Mouse (Mus musculus) CH12.LX (cell line): ENCODE results near the gene Sgsh. TPM values are rescaled to one million over a fixed set of nuclear protein-coding genes. Genes with fewer than 3 reads are reported as not detected.

ENCODE experiments used
- DNase-seq: peaks from one replicate; pipeline ENCODE4 v3.0.0-alpha.2; 2013; ENCODE audit errors: extremely low read depth
- H3K27ac ChIP-seq: 2 replicates; pipeline ENCODE4 v1.5.1; 2012; ENCODE audit warnings: low read depth, mild to moderate bottlenecking, control low read depth, moderate library complexity; ENCODE audit not compliant: insufficient read depth
- H3K27me3 ChIP-seq: replicated peaks from 2 replicates; pipeline ENCODE3; 2012; ENCODE audit warnings: inconsistent platforms
- H3K36me3 ChIP-seq, 2 experiments: replicated peaks in 1 of 2; 2 replicates each; pipeline versions ENCODE3 to v1.6.1; 2012; ENCODE audit warnings: inconsistent platforms in 1 of 2, low read length in 1 of 2, mild to moderate bottlenecking in 1 of 2, mixed read lengths in 1 of 2, moderate library complexity in 1 of 2; ENCODE audit not compliant: control insufficient read depth in 1 of 2, insufficient read depth in 1 of 2
- H3K4me1 ChIP-seq, 2 experiments: 2 replicates each; pipeline ENCODE4 v1.6.1; 2012; ENCODE audit warnings: inconsistent platforms in 1 of 2, moderate library complexity in 1 of 2; ENCODE audit not compliant: insufficient read depth in 2 of 2, control insufficient read depth in 1 of 2
- H3K4me2 ChIP-seq: 2 replicates; pipeline ENCODE4 v1.6.1; 2012; ENCODE audit warnings: low read depth, mild to moderate bottlenecking, control low read depth; ENCODE audit not compliant: poor library complexity, insufficient read depth, severe bottlenecking
- H3K4me3 ChIP-seq, 3 experiments: fragments of 150-350 bp in 1 of 3; sonication (generic) in 1 of 3; replicated peaks in 1 of 3; 2 replicates each; pipeline versions ENCODE3 to v1.5.1; 2011 to 2012; ENCODE audit warnings: low read depth in 2 of 3, low read length in 2 of 3, mild to moderate bottlenecking in 2 of 3, moderate library complexity in 2 of 3, control low read depth in 1 of 3, improper control_type of control experiment in 1 of 3, inconsistent platforms in 1 of 3, mixed read lengths in 1 of 3; ENCODE audit not compliant: poor library complexity in 1 of 3
- H3K79me2 ChIP-seq: replicated peaks from 2 replicates; pipeline ENCODE4 v1.6.1; 2012; ENCODE audit warnings: mild to moderate bottlenecking, moderate library complexity; ENCODE audit not compliant: control insufficient read depth, poor library complexity, insufficient read depth, severe bottlenecking; ENCODE audit errors: extremely low read depth
- H3K9ac ChIP-seq: 2 replicates; pipeline ENCODE4 v1.6.1; 2012; ENCODE audit warnings: low read depth, mild to moderate bottlenecking, control low read depth, moderate library complexity; ENCODE audit not compliant: insufficient read depth
- H3K9me3 ChIP-seq: replicated peaks from 2 replicates; pipeline ENCODE3; 2012; ENCODE audit warnings: low read length, inconsistent platforms, mixed read lengths
- BHLHE40 ChIP-seq: IDR thresholded peaks from 2 replicates; pipeline ENCODE4 v1.6.1; 2011; ENCODE audit warnings: mild to moderate bottlenecking, low read depth, low read length, improper control_type of control experiment
- CHD1 ChIP-seq: IDR thresholded peaks from 2 replicates; pipeline ENCODE4 v1.6.1; 2012; ENCODE audit warnings: low read depth, low read length, improper control_type of control experiment, inconsistent platforms
- CHD2 ChIP-seq: IDR thresholded peaks from 2 replicates; pipeline ENCODE4 v1.6.1; 2011; ENCODE audit warnings: low read length, improper control_type of control experiment
- CTCF ChIP-seq, 2 experiments: IDR thresholded peaks in 1 of 2; conservative IDR thresholded peaks in 1 of 2; 2 replicates each; pipeline ENCODE4 v1.5.1; 2011 to 2012; ENCODE audit warnings: low read depth in 2 of 2, low read length in 2 of 2, improper control_type of control experiment in 1 of 2, inconsistent platforms in 1 of 2, mild to moderate bottlenecking in 1 of 2, moderate library complexity in 1 of 2
- ELF1 ChIP-seq: IDR thresholded peaks from 2 replicates; pipeline ENCODE4 v1.6.1; 2014; ENCODE audit warnings: low read depth, mild to moderate bottlenecking, inconsistent platforms, low read length, improper control_type of control experiment
- GABPA ChIP-seq: IDR thresholded peaks from 2 replicates; pipeline ENCODE4 v1.6.1; 2012; ENCODE audit warnings: low read depth, low read length, improper control_type of control experiment, inconsistent platforms; ENCODE audit not compliant: insufficient replicate concordance
- IRF4 ChIP-seq: IDR thresholded peaks from 2 replicates; pipeline ENCODE4 v1.6.1; 2014; ENCODE audit warnings: low read depth, mild to moderate bottlenecking, inconsistent platforms, low read length, improper control_type of control experiment
- JUN ChIP-seq: IDR thresholded peaks from 2 replicates; pipeline ENCODE4 v1.6.1; 2011; ENCODE audit warnings: low read depth, mild to moderate bottlenecking, low read length, improper control_type of control experiment, moderate library complexity; ENCODE audit not compliant: insufficient read depth
- MAFK ChIP-seq: IDR thresholded peaks from 2 replicates; pipeline ENCODE4 v1.6.1; 2011; ENCODE audit warnings: low read length, improper control_type of control experiment; ENCODE audit not compliant: insufficient replicate concordance
- MAX ChIP-seq: IDR thresholded peaks from 2 replicates; pipeline ENCODE4 v1.6.1; 2011; ENCODE audit warnings: low read length, improper control_type of control experiment
- MAZ ChIP-seq: IDR thresholded peaks from 2 replicates; pipeline ENCODE4 v1.6.1; 2012; ENCODE audit warnings: low read depth, mild to moderate bottlenecking, inconsistent platforms, low read length, improper control_type of control experiment, moderate library complexity
- MXI1 ChIP-seq: IDR thresholded peaks from 2 replicates; pipeline ENCODE4 v1.6.1; 2011; ENCODE audit warnings: mild to moderate bottlenecking, low read depth, low read length, improper control_type of control experiment
- MYC ChIP-seq: IDR thresholded peaks from 2 replicates; pipeline ENCODE4 v1.6.1; 2011; ENCODE audit warnings: low read depth, mild to moderate bottlenecking, improper control_type of control experiment, low read length
- NELFE ChIP-seq: IDR thresholded peaks from 2 replicates; pipeline ENCODE4 v1.6.1; 2011; ENCODE audit warnings: low read depth, low read length, improper control_type of control experiment
- NRF1 ChIP-seq: IDR thresholded peaks from 2 replicates; pipeline ENCODE4 v1.6.1; 2014; ENCODE audit warnings: low read depth, mild to moderate bottlenecking, inconsistent platforms, low read length, improper control_type of control experiment, moderate library complexity
- PAX5 ChIP-seq: IDR thresholded peaks from 2 replicates; pipeline ENCODE4 v1.6.1; 2012; ENCODE audit warnings: low read length, inconsistent platforms, mixed read lengths
- POLR2A ChIP-seq: IDR thresholded peaks from 2 replicates; pipeline ENCODE4 v1.6.1; 2011; ENCODE audit warnings: low read depth, mild to moderate bottlenecking, improper control_type of control experiment, low read length
- POLR2AphosphoS2 ChIP-seq: IDR thresholded peaks from 2 replicates; pipeline ENCODE4 v1.6.1; 2011; ENCODE audit warnings: low read depth, low read length, improper control_type of control experiment
- RAD21 ChIP-seq: IDR thresholded peaks from 2 replicates; pipeline ENCODE4 v1.6.1; 2011; ENCODE audit warnings: low read depth, mild to moderate bottlenecking, low read length, improper control_type of control experiment, moderate library complexity
- RCOR1 ChIP-seq: conservative IDR thresholded peaks from 2 replicates; pipeline ENCODE4 v1.6.1; 2012; ENCODE audit warnings: low read depth, mild to moderate bottlenecking, inconsistent platforms, low read length, improper control_type of control experiment
- SIN3A ChIP-seq: IDR thresholded peaks from 2 replicates; pipeline ENCODE4 v1.6.1; 2012; ENCODE audit warnings: low read length, improper control_type of control experiment, inconsistent platforms
- TBP ChIP-seq: conservative IDR thresholded peaks from 2 replicates; pipeline ENCODE4 v1.6.1; 2011; ENCODE audit warnings: low read depth, low read length, improper control_type of control experiment
- TCF12 ChIP-seq: IDR thresholded peaks from 2 replicates; pipeline ENCODE4 v1.6.1; 2014; ENCODE audit warnings: low read depth, mild to moderate bottlenecking, inconsistent platforms, low read length, improper control_type of control experiment
- UBTF ChIP-seq: IDR thresholded peaks from 2 replicates; pipeline ENCODE4 v1.6.1; 2012; ENCODE audit warnings: low read depth, mild to moderate bottlenecking, inconsistent platforms, low read length, improper control_type of control experiment, moderate library complexity
- USF1 ChIP-seq: IDR thresholded peaks from 2 replicates; pipeline ENCODE4 v1.6.1; 2014; ENCODE audit warnings: low read depth, mild to moderate bottlenecking, inconsistent platforms, low read length, improper control_type of control experiment
- USF2 ChIP-seq: conservative IDR thresholded peaks from 2 replicates; pipeline ENCODE4 v1.6.1; 2011; ENCODE audit warnings: low read depth, low read length, improper control_type of control experiment
- ZC3H11A ChIP-seq: IDR thresholded peaks from 2 replicates; pipeline ENCODE4 v1.6.1; 2012; ENCODE audit warnings: low read depth, mild to moderate bottlenecking, inconsistent platforms, low read length, improper control_type of control experiment
- ZKSCAN1 ChIP-seq: IDR thresholded peaks from 2 replicates; pipeline ENCODE4 v1.6.1; 2012; ENCODE audit warnings: low read depth, inconsistent platforms, low read length, improper control_type of control experiment, borderline replicate concordance
- ZMIZ1 ChIP-seq: IDR thresholded peaks from 2 replicates; pipeline ENCODE4 v1.6.1; 2012; ENCODE audit warnings: low read depth, mild to moderate bottlenecking, inconsistent platforms, low read length, improper control_type of control experiment
- dilution Hi-C: fragments of 300-500 bp; cut with MboI; formaldehyde crosslinking; loops from 2 replicates; pipeline ENCODE4 v1.14.3; 2020; ENCODE audit warnings: low sequenced_read_pairs; ENCODE audit not compliant: extremely low pct_unique_long_range_greater_than_20kb, extremely low pct_ligation_motif_present
- in situ Hi-C: fragments of 300-500 bp; cut with MboI; formaldehyde crosslinking; loops from 3 replicates; pipeline ENCODE4 v1.14.3; 2019; ENCODE audit warnings: low sequenced_read_pairs, low pct_ligation_motif_present, low pct_unique_long_range_greater_than_20kb, mixed read lengths
- polyA plus RNA-seq: library from polyadenylated mRNA; unstranded; fragments of >175 nt; gene quantifications from 2 replicates; pipeline ENCODE4 v1.2.1, GENCODE M21; 2012; ENCODE audit warnings: low read depth; ENCODE audit not compliant: insufficient read length
- total RNA-seq, 2 experiments: library from RNA; depleted of rRNA; stranded (reverse); fragments of 300-350 nt in 1 of 2; fragments of >200 nt in 1 of 2; gene quantifications; 2 replicates each; pipeline ENCODE4 v1.2.3; 2012 to 2014

The Sgsh gene
- total and polyA plus RNA-seq, 3 experiments: 3.2 to 12.2 (median 10.6) TPM

DNA sequence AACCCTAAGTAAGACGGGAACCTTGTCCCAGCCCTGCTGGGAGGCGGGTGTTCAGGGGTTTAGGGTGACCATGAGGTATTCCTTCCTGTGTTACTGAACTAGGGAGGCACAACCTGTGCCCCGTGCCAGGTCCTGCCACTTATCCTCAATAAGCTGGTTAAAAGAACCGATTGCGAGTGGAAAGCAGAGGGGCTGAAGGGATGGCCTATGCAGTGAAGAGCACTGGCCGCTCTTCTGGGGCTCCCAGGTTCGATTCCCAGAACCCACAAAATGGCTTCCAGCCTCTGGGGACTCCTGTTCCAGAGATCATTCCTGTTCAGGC is 38.1 kb upstream of the Sgsh start:
- no peaks in the 10 kb centered on the region for H3K9me3 ChIP-seq
- dilution Hi-C loops: no loop called here
- peaks cover 7 to 17% of the 10 kb centered on the region in 2 experiments for H3K36me3 ChIP-seq
- no peaks in the 10 kb centered on the region for H3K79me2 ChIP-seq
- no peak overlapping the region for H3K9ac ChIP-seq
- peak overlapping the region in 1 of 3 experiments; percentile 44 for H3K4me3 ChIP-seq
- H3K27ac ChIP-seq: no peak overlapping the region
- no peak for DNase-seq
- peak overlapping the region; percentile 39 for H3K4me2 ChIP-seq
- H3K4me1 ChIP-seq: peaks cover 18 to 36% of the 10 kb centered on the region in 2 experiments
- in situ Hi-C loops: no loop called here
- H3K27me3 ChIP-seq: peaks cover 66% of the 10 kb centered on the region
- TF ChIP-seq RCOR1: no peak
- TF ChIP-seq MAZ: no peak
- no peak for TF ChIP-seq PAX5
- no peak for TF ChIP-seq POLR2AphosphoS2
- TF ChIP-seq GABPA: no peak
- TF ChIP-seq MYC: no peak
- no peak for TF ChIP-seq NELFE
- TF ChIP-seq JUN: no peak
- no peak for TF ChIP-seq ZMIZ1
- TF ChIP-seq CHD2: no peak
- no peak for TF ChIP-seq SIN3A
- TF ChIP-seq CTCF (conservative IDR thresholded peaks at IDR 0.05 in 1 of 2, IDR thresholded peaks at IDR 0.05 in 1 of 2; ENCODE audit: low read depth in 2 of 2, low read length in 2 of 2): no peak
- TF ChIP-seq MXI1: no peak
- no peak for TF ChIP-seq RAD21
- no peak for TF ChIP-seq ELF1
- TF ChIP-seq MAFK: no peak

DNA sequence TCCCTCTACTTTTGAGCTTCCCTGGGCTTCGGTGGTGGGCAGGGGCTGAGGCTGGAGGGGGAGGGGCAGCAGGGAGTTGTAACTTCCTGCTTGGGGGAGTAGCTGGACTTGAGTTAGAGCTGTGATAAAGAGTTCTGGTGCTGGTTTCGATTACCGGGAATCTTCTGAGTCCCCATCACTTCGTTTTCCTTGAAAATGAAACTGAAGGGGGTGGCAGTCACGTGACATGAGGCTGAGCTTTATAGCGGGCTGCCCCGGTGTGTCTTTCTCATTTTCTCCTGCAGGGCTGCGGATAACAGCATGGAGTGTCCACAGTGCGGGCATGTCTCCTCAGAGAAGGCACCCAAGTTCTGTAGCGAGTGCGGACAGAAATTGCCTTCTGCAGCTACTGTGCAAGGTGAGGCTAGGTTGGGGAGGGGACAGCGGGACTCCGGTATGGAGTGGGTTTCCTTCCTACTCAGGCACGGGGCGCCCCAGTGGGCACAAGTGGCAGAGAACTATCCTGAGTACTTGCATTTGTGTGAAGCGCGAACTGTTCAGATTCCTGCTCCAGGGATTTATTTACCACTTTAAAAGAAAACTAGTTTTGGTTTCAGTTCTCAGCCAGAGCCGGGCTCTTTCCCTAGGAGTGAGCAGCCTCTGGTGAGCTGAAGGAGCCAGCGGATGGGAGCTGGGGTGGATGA is 37.6 kb upstream of the Sgsh start, which contains the start of gene Rnf213:
TSS of gene Rnf213 (plus strand) at position 301 of the 683 bp plus-strand sequence.
- Histone ChIP-seq H3K4me1 (peaks cover 18 to 36% of the 10 kb centered on the region in 2 experiments), H3K9ac (peak within 1 kb of the TSS; percentile 45), H3K36me3 (peaks cover 7 to 16% of the 10 kb centered on the region in 2 experiments), H3K4me2 (peak within 1 kb of the TSS; percentile 39), H3K4me3 (peak within 1 kb of the TSS; percentile 42 to 60 (median 44)), H3K9me3 (no peaks in the 10 kb centered on the region), H3K79me2 (no peaks in the 10 kb centered on the region), H3K27me3 (peaks cover 68% of the 10 kb centered on the region), H3K27ac (peak within 1 kb of the TSS; percentile 26)
- in situ Hi-C loops: no loop called here
- dilution Hi-C loops: no loop called here
- TF ChIP-seq NELFE (peak; percentile 49; the same call in 1 of the 2 replicates), CHD1 (no peak), NRF1 (no peak), MAZ (no peak), USF1 (peak; percentile 90), TCF12 (peak; percentile 10; the same call in 1 of the 2 replicates), CTCF (conservative IDR thresholded peaks at IDR 0.05 in 1 of 2, IDR thresholded peaks at IDR 0.05 in 1 of 2; ENCODE audit: low read depth in 2 of 2, low read length in 2 of 2) (peak in 1 of 2 experiments; percentile 20; a peak in 2 of 4 replicates), MYC (0 out of 2 replicates have a peak, but pooled peaks have one; percentile 54), IRF4 (no peak; the same call in 1 of the 2 replicates), TBP (peak; percentile 78; the same call in 1 of the 2 replicates), ZC3H11A (no peak), CHD2 (peak; percentile 64), USF2 (peak; percentile 93), MXI1 (peak; percentile 36; the same call in 1 of the 2 replicates), UBTF (no peak), POLR2A (peak; percentile 47), ELF1 (0 out of 2 replicates have a peak, but pooled peaks have one; percentile 32), ZKSCAN1 (no peak), MAX (peak; percentile 79), ZMIZ1 (no peak), RCOR1 (no peak), BHLHE40 (peak; percentile 92)
- DNase-seq: no peak
